Mouse (Mus musculus) forebrain, embryonic 14.5 days (tissue): ENCODE measurements around the gene Pdia6. TPM values are rescaled to one million over a fixed set of nuclear protein-coding genes. Genes with fewer than 3 reads are reported as not detected.

ENCODE experiments used
- ATAC-seq: fragments of 200-750 bp; cut with Nextera tagmentation; 2 replicates; pipeline ENCODE4 v1.8.0; 2017; ENCODE audit warnings: mild to moderate bottlenecking, moderate library complexity
- DNase-seq: peaks from one replicate; pipeline ENCODE4 v3.0.0-alpha.2; 2015; ENCODE audit warnings: low spot score
- H3K27ac ChIP-seq: fragments of 300-500 bp; sonication (generic); 2 replicates; pipeline ENCODE4 v1.5.1; 2014; ENCODE audit warnings: low read depth, mild to moderate bottlenecking, control low read depth, low read length, moderate library complexity
- H3K27me3 ChIP-seq: fragments of 300-500 bp; sonication (generic); replicated peaks from 2 replicates; pipeline ENCODE4 v1.6.1; 2014; ENCODE audit warnings: low read length, control low read depth, mixed read lengths; ENCODE audit not compliant: control insufficient read depth, insufficient read depth
- H3K36me3 ChIP-seq: fragments of 300-500 bp; sonication (generic); 2 replicates; pipeline ENCODE4 v1.6.1; 2014; ENCODE audit warnings: low read length, control low read depth; ENCODE audit not compliant: control insufficient read depth, insufficient read depth
- H3K4me1 ChIP-seq: fragments of 300-500 bp; sonication (generic); 2 replicates; pipeline ENCODE4 v1.6.1; 2014; ENCODE audit warnings: antibody characterized with exemption, low read length, control low read depth; ENCODE audit not compliant: control insufficient read depth, insufficient read depth
- H3K4me2 ChIP-seq: fragments of 300-500 bp; sonication (generic); 2 replicates; pipeline ENCODE4 v1.6.1; 2014; ENCODE audit warnings: mild to moderate bottlenecking, control low read depth, low read length
- H3K4me3 ChIP-seq: fragments of 300-500 bp; sonication (generic); 2 replicates; pipeline ENCODE4 v1.5.1; 2014; ENCODE audit warnings: low read depth, low read length, control low read depth
- H3K9ac ChIP-seq: fragments of 300-500 bp; sonication (generic); 2 replicates; pipeline ENCODE4 v1.6.1; 2014; ENCODE audit warnings: mild to moderate bottlenecking, low read length, control low read depth, moderate library complexity
- H3K9me3 ChIP-seq: fragments of 300-500 bp; sonication (generic); replicated peaks from 2 replicates; pipeline ENCODE4 v1.6.1; 2016; ENCODE audit warnings: low read length, control low read depth, mixed read lengths; ENCODE audit not compliant: control insufficient read depth
- WGBS: fragments of 180-500 bp; shearing (Covaris S2); extraction: QIAGEN DNeasy Blood & Tissue Kit; methylation state at CpG from one replicate; pipeline ENCODE4 v1.1.7; 2014; 5-methylcytosine and 5-hydroxymethylcytosine counted together
- polyA plus RNA-seq: library from polyadenylated mRNA; unstranded; fragments of >200 nt; fragmentation: Nextera tagmentation; extraction: Ambion mirVana; gene quantifications from 2 replicates; pipeline ENCODE4 v1.2.1, GENCODE M21; 2014

Pdia6 gene
- polyA plus RNA-seq, 1 experiment from 2014 or later = 357 TPM

GRCm38 (mm10) chr12:17255602-17256001 is 10.7 kb upstream of the Pdia6 start:
- Histone ChIP-seq H3K36me3 (no peaks in the 10 kb centered on the region), H3K9me3 (no peaks in the 10 kb centered on the region), H3K27ac (no peak overlapping the region), H3K4me3 (no peak overlapping the region), H3K27me3 (no peaks in the 10 kb centered on the region), H3K4me2 (no peak overlapping the region), H3K4me1 (no peaks in the 10 kb centered on the region), H3K9ac (no peak overlapping the region)
- no peak for ATAC-seq
- peak; percentile 44 for DNase-seq
- WGBS = 82% methylated on average over 6 of the region's 6 CpGs

- WGBS = under 1% methylated on average over 10 of the region's 10 CpGs
- H3K36me3 ChIP-seq = no peaks in the 10 kb centered on the region
- H3K27me3 ChIP-seq = no peaks in the 10 kb centered on the region
- no peak overlapping the region for H3K9ac ChIP-seq
- DNase-seq (peak; percentile 87), ATAC-seq (peak; percentile 69)
- H3K27ac ChIP-seq = no peak overlapping the region
- H3K4me2 ChIP-seq = no peak overlapping the region
- H3K4me1 ChIP-seq = no peaks in the 10 kb centered on the region
- no peaks in the 10 kb centered on the region for H3K9me3 ChIP-seq
- no peak overlapping the region for H3K4me3 ChIP-seq
Measured at GRCm38 (mm10) chr12:17256905-17257304, 9.4 kb upstream of the Pdia6 start.

- H3K4me1 ChIP-seq = no peaks in the 10 kb centered on the region
- no peak overlapping the region for H3K27ac ChIP-seq
- DNase-seq = no peak
- WGBS = 92% methylated on average over 7 of the region's 7 CpGs
- no peak overlapping the region for H3K4me3 ChIP-seq
- no peak overlapping the region for H3K9ac ChIP-seq
- no peaks in the 10 kb centered on the region for H3K9me3 ChIP-seq
- H3K27me3 ChIP-seq = no peaks in the 10 kb centered on the region
- H3K36me3 ChIP-seq = no peaks in the 10 kb centered on the region
- no peak for ATAC-seq
- H3K4me2 ChIP-seq = no peak overlapping the region
Measured at GRCm38 (mm10) chr12:17258431-17258830, 7.9 kb upstream of the Pdia6 start.

GRCm38 (mm10) chr12:17261005-17261404 is 5.3 kb upstream of the Pdia6 start:
- ATAC-seq = no peak
- Histone ChIP-seq H3K27ac (no peak overlapping the region), H3K9me3 (no peaks in the 10 kb centered on the region), H3K4me1 (no peaks in the 10 kb centered on the region; the same call in 1 of the 2 replicates), H3K4me2 (no peak overlapping the region), H3K9ac (no peak overlapping the region), H3K27me3 (no peaks in the 10 kb centered on the region), H3K4me3 (no peak overlapping the region), H3K36me3 (no peaks in the 10 kb centered on the region)
- WGBS = 77% methylated on average over 3 of the region's 3 CpGs
- DNase-seq = peak; percentile 28

- Histone ChIP-seq H3K36me3 (peaks cover 3% of the 10 kb centered on the region; the same call in 1 of the 2 replicates), H3K9ac (no peak overlapping the region), H3K4me2 (no peak overlapping the region), H3K9me3 (no peaks in the 10 kb centered on the region), H3K4me1 (peaks cover 16% of the 10 kb centered on the region), H3K4me3 (no peak overlapping the region), H3K27ac (no peak overlapping the region), H3K27me3 (no peaks in the 10 kb centered on the region)
- no peak for DNase-seq
- 81% methylated on average over 3 of the region's 3 CpGs for WGBS
- no peak for ATAC-seq
Measured at GRCm38 (mm10) chr12:17263881-17264280, 2.5 kb upstream of the Pdia6 start.

GRCm38 (mm10) chr12:17264826-17265225 is 1.5 kb upstream of the Pdia6 start:
- no peak overlapping the region for H3K4me3 ChIP-seq
- no peak overlapping the region for H3K27ac ChIP-seq
- ATAC-seq (no peak), DNase-seq (no peak)
- no peaks in the 10 kb centered on the region for H3K27me3 ChIP-seq
- peaks cover 17% of the 10 kb centered on the region for H3K4me1 ChIP-seq
- no peaks in the 10 kb centered on the region for H3K9me3 ChIP-seq
- H3K9ac ChIP-seq = no peak overlapping the region
- 90% methylated on average over 2 of the region's 2 CpGs for WGBS
- H3K4me2 ChIP-seq = no peak overlapping the region
- peaks cover 3% of the 10 kb centered on the region; the same call in 1 of the 2 replicates for H3K36me3 ChIP-seq

- Histone ChIP-seq H3K27me3 (no peaks in the 10 kb centered on the region), H3K9ac (peak overlapping the region; percentile 91), H3K4me2 (peak overlapping the region; percentile 75), H3K4me3 (peak overlapping the region; percentile 96), H3K4me1 (peaks cover 17% of the 10 kb centered on the region), H3K27ac (peak overlapping the region; percentile 86), H3K9me3 (no peaks in the 10 kb centered on the region), H3K36me3 (peaks cover 19% of the 10 kb centered on the region)
- ATAC-seq = no peak
- no peak for DNase-seq
- WGBS = 0% methylated on average over 21 of the region's 21 CpGs
Measured at GRCm38 (mm10) chr12:17266673-17266990, 287 bp downstream of the Pdia6 start.

GRCm38 (mm10) chr12:17267316-17267715 is 971 bp downstream of the Pdia6 start:
- peaks cover 17% of the 10 kb centered on the region for H3K4me1 ChIP-seq
- peaks cover 26% of the 10 kb centered on the region for H3K36me3 ChIP-seq
- H3K9me3 ChIP-seq = no peaks in the 10 kb centered on the region
- no peaks in the 10 kb centered on the region for H3K27me3 ChIP-seq
- 3% methylated on average over 4 of the region's 4 CpGs for WGBS
- H3K4me2 ChIP-seq = peak overlapping the region; percentile 75
- DNase-seq (peak; percentile 87), ATAC-seq (peak; percentile 35; the same call in 1 of the 2 replicates)
- peak overlapping the region; percentile 91 for H3K9ac ChIP-seq
- H3K4me3 ChIP-seq = peak overlapping the region; percentile 96
- peak overlapping the region; percentile 86 for H3K27ac ChIP-seq

- no peaks in the 10 kb centered on the region for H3K9me3 ChIP-seq
- 68% methylated on average over 1 of the region's 1 CpGs for WGBS
- peaks cover 62% of the 10 kb centered on the region for H3K36me3 ChIP-seq
- no peaks in the 10 kb centered on the region for H3K27me3 ChIP-seq
- peak; percentile 32 for DNase-seq
- H3K4me3 ChIP-seq = no peak overlapping the region
- no peak for ATAC-seq
- no peak overlapping the region for H3K27ac ChIP-seq
- no peak overlapping the region for H3K9ac ChIP-seq
- H3K4me1 ChIP-seq = peaks cover 17% of the 10 kb centered on the region
- no peak overlapping the region for H3K4me2 ChIP-seq
Measured at GRCm38 (mm10) chr12:17271272-17271671, 4.9 kb downstream of the Pdia6 start.
